Mouse (Mus musculus) limb, embryonic 11.5 days (tissue): ENCODE measurements around the gene Tmem97. TPM values are rescaled to one million over a fixed set of nuclear protein-coding genes. Genes with fewer than 3 reads are reported as not detected.

Experiments used
- ATAC-seq: fragments of 200-750 bp; cut with Nextera tagmentation; 2 replicates; pipeline ENCODE4 v1.8.0; 2017; ENCODE audit warnings: low read depth; ENCODE audit not compliant: insufficient number of reproducible peaks, low FRiP score, low TSS enrichment
- DNase-seq: peaks from one replicate; pipeline ENCODE4 v3.0.0-alpha.2; 2015; ENCODE audit warnings: low spot score
- H3K27ac ChIP-seq: fragments of 300-500 bp; sonication (generic); replicated peaks from 2 replicates; pipeline ENCODE4 v1.5.1; 2014; ENCODE audit warnings: low read depth, mild to moderate bottlenecking, low read length
- H3K27me3 ChIP-seq: fragments of 300-500 bp; sonication (generic); 2 replicates; pipeline ENCODE4 v1.6.1; 2014; ENCODE audit warnings: mild to moderate bottlenecking, low read length, mixed read lengths; ENCODE audit not compliant: control insufficient read depth, insufficient read depth
- H3K36me3 ChIP-seq: fragments of 300-500 bp; sonication (generic); 2 replicates; pipeline ENCODE4 v1.6.1; 2014; ENCODE audit warnings: mild to moderate bottlenecking, low read length, moderate library complexity, mixed read lengths; ENCODE audit not compliant: control insufficient read depth, insufficient read depth
- H3K4me1 ChIP-seq: fragments of 300-500 bp; sonication (generic); 2 replicates; pipeline ENCODE4 v1.6.1; 2014; ENCODE audit warnings: low read length, mixed read lengths; ENCODE audit not compliant: control insufficient read depth, insufficient read depth
- H3K4me2 ChIP-seq: fragments of 300-500 bp; sonication (generic); 2 replicates; pipeline ENCODE4 v1.6.1; 2014; ENCODE audit warnings: low read depth, mild to moderate bottlenecking, moderate library complexity; ENCODE audit not compliant: severe bottlenecking
- H3K4me3 ChIP-seq: fragments of 300-500 bp; sonication (generic); 2 replicates; pipeline ENCODE4 v1.5.1; 2014; ENCODE audit warnings: low read depth, low read length
- H3K9ac ChIP-seq: fragments of 300-500 bp; sonication (generic); 2 replicates; pipeline ENCODE4 v1.6.1; 2014; ENCODE audit warnings: mild to moderate bottlenecking, low read length
- H3K9me3 ChIP-seq: fragments of 300-500 bp; sonication (generic); 2 replicates; pipeline ENCODE4 v1.6.1; 2016; ENCODE audit warnings: low read length; ENCODE audit not compliant: control insufficient read depth
- WGBS: fragments of 180-500 bp; shearing (Covaris S2); extraction: QIAGEN DNeasy Blood & Tissue Kit; methylation state at CpG from one replicate; pipeline ENCODE4 v1.1.7; 2014; 5-methylcytosine and 5-hydroxymethylcytosine counted together
- polyA plus RNA-seq: library from polyadenylated mRNA; unstranded; fragments of >200 nt; fragmentation: Nextera tagmentation; extraction: Ambion mirVana; gene quantifications from 2 replicates; pipeline ENCODE4 v1.2.1, GENCODE M21; 2014

Tmem97 gene
- polyA plus RNA-seq, 1 experiment from 2014 or later: 83.8 TPM

DNA sequence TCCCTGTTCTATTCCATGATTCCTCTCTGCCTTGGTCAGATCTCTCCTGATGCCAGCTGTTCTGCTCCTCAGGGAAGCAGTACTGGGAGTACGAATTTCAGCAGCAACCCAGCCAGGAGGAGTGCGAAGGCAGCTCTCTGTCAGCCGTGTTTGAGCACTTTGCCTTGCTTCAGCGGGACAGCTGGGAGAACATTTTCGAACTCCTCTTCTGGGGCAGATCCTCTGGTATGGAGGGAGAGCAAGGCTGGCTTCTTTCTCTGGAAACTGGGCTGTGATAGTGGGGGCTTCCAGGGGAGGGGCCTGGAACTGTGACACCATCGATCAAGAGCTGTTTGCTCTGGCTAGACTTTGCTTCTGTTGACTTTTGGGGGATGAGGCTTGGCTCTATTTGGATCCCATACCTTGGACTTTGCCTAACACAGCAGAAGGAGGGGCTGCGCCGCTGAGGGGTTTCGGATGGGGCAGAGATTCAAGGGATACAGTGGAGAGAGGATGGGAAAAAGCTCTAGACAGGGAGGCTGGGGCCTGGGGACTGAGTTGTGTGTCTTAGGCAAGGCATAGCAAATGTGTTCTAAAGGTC, 49.9 kb downstream of the Tmem97 start:
- Histone ChIP-seq H3K36me3 (no peaks in the 10 kb centered on the region), H3K27me3 (peaks cover 16% of the 10 kb centered on the region), H3K9ac (no peak overlapping the region), H3K4me2 (no peak overlapping the region), H3K4me3 (no peak overlapping the region), H3K27ac (no peak overlapping the region), H3K4me1 (0 out of 2 replicates have a peak, but pooled peaks cover 4% of the 10 kb centered on the region), H3K9me3 (no peaks in the 10 kb centered on the region)
- DNase-seq (no peak), ATAC-seq (no peak)
- 82% methylated on average over 9 of the region's 9 CpGs for WGBS

DNA sequence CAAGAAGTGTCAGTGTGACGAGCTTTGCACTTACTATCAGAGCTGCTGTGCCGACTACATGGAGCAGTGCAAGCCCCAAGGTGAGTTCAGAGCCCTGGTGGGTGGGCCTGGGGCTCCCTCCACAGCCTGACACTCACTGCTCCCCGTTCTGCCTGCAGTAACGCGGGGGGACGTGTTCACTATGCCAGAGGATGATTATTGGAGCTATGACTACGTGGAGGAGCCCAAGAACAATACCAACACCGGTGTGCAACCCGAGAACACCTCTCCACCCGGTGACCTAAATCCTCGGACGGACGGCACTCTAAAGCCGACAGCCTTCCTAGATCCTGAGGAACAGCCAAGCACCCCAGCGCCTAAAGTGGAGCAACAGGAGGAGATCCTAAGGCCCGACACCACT, 51.0 kb downstream of the Tmem97 start:
- ATAC-seq (no peak), DNase-seq (no peak)
- Histone ChIP-seq H3K36me3 (no peaks in the 10 kb centered on the region), H3K4me2 (no peak overlapping the region), H3K9ac (no peak overlapping the region), H3K27me3 (peaks cover 21% of the 10 kb centered on the region), H3K4me3 (no peak overlapping the region), H3K9me3 (no peaks in the 10 kb centered on the region), H3K4me1 (0 out of 2 replicates have a peak, but pooled peaks cover 4% of the 10 kb centered on the region), H3K27ac (no peak overlapping the region)
- WGBS: 54% methylated on average over 16 of the region's 16 CpGs

DNA sequence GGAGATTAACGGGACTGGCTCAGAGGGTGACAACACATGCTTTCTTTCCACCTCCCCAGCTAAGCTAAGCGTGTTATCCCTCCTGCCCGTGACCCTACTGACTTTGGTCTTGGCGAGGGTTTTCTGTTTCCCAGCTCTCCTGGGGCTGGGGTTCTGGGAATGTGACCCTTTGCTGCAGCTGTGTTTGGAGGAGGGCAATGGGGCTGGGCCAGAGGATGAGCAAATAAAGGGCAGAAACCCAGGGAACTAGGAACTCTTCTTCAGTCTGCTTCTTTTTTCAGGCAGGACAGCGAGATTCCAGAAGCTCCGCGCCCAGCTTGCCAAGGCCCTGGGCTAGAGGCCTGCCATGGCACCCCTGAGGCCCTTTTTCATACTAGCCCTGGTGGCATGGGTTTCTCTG, 51.6 kb downstream of the Tmem97 start, which contains the start of gene Vtn:
TSS of gene Vtn (plus strand) at position 88 of the 400 bp plus-strand sequence.
- no peak for ATAC-seq
- no peak within 1 kb of the TSS for H3K27ac ChIP-seq
- WGBS: 66% methylated on average over 7 of the region's 7 CpGs

DNA sequence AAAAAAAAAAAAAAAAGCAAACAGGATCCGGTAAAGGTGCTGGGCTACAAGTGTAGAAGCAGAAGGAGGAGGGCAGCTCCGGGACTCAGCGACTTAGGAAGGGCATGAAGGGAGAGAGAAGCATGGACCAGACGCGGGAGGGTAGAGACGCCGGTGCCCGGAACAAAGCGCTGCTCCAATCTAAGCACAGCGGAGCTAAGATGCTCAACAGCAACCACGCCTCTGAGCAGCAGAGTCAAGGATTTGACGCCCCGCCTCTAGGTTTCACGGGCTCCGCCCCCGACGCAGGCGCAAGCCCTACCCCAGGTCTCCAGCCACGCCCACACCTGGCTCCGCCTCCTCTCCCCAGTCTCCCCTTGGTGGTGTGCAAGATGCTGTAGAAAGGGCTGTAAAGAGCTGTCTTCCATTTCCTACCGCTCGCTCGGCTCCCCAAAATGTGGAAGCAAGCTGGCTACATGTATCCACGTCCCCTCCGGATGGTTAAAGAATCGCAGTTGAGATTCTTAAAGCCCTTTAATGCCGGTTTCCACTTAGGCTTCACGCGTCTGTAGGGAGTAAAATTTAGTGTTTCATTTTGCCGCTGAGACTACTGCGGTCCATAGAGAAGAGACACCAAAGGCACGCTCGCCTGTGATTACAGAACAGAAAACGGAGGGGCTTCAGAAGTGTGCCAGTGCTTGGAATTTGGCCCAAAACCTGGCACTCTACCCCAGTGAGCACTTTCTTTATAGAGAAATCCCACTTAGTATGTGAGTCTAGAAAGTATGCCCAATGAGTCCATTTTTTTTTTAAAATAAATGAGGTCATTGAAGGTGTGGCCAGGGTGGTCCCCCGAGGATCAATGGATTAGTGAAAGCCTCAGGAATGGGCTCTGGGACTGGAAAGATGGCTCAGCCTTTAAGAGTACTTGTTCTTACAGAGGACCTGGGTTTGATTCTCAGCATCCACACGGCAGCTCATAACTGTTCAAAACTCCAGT, 52.7 kb downstream of the Tmem97 start, which contains the start of gene Sarm1:
TSS of gene Sarm1 (minus strand) at position 211 of the 979 bp plus-strand sequence.
- Histone ChIP-seq H3K4me1 (0 out of 2 replicates have a peak, but pooled peaks cover 4% of the 10 kb centered on the region), H3K27ac (no peak within 1 kb of the TSS), H3K27me3 (peaks cover 23% of the 10 kb centered on the region), H3K9me3 (no peaks in the 10 kb centered on the region), H3K9ac (peak within 1 kb of the TSS; percentile 40), H3K36me3 (no peaks in the 10 kb centered on the region), H3K4me2 (peak within 1 kb of the TSS; percentile 98), H3K4me3 (peak within 1 kb of the TSS; percentile 56)
- WGBS: 4% methylated on average over 36 of the region's 36 CpGs
- peak; percentile 89 for ATAC-seq
- peak; percentile 97 for DNase-seq

More for the DNA sequence above, 51.6 kb downstream of the Tmem97 start, which contains the start of gene Vtn:
- Histone ChIP-seq H3K9ac (peak within 1 kb of the TSS; percentile 2; the same call in 1 of the 2 replicates), H3K4me3 (peak within 1 kb of the TSS; percentile 56), H3K4me1 (0 out of 2 replicates have a peak, but pooled peaks cover 4% of the 10 kb centered on the region), H3K27me3 (peaks cover 23% of the 10 kb centered on the region), H3K4me2 (peak within 1 kb of the TSS; percentile 98), H3K36me3 (no peaks in the 10 kb centered on the region), H3K9me3 (no peaks in the 10 kb centered on the region)
- DNase-seq: no peak

DNA sequence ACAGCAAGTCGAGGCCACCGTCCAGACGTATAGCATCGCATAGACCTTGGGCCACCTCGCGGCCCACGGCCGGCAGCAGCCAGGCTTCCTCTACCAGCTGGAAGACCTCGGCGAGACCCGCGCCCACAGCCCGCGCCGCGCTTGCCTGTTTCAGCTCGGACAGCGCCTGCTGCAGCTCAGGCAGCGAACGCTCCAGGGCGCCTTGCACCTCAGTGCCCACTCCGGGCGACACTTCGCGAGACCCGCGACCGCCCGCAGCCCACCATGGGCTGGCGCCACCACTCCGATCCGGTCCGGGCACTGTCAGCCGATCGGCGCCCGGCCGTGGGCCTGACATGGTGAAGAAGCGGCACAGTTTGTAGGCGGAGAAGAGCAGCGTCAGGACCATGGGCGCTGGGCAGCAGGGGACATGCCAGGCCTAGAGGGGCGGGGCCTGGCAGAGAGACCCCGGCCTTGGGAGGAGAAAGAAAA, 53.5 kb downstream of the Tmem97 start:
- H3K27ac ChIP-seq: no peak overlapping the region

DNA sequence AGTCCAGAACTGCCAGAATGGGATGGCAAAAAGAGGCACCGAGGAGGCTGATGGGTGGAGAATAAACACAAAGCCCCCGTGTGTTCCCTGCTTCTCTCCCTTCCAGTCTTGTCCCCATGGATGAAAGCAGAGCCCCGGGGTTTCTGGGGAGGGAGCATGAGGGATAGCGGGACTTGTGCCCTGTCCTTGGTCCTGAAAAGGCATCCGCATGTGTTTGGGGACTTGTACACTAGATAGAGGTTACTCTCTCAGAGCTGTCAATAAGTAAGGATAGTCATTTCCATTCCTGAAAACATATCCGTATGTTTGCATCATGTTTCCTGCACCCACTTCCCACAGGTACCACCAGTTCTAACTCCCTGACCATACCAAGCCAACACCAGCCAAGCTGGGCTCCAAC, 54.7 kb downstream of the Tmem97 start:
- peak; percentile 79 for DNase-seq
- Histone ChIP-seq H3K36me3 (no peaks in the 10 kb centered on the region), H3K27ac (no peak overlapping the region), H3K27me3 (peaks cover 31% of the 10 kb centered on the region), H3K9ac (no peak overlapping the region), H3K4me1 (peaks cover 5% of the 10 kb centered on the region; the same call in 1 of the 2 replicates), H3K9me3 (no peaks in the 10 kb centered on the region), H3K4me2 (no peak overlapping the region), H3K4me3 (no peak overlapping the region)
- 6% methylated on average over 6 of the region's 6 CpGs for WGBS
- ATAC-seq: no peak

More for the DNA sequence above, 53.5 kb downstream of the Tmem97 start:
- H3K36me3 ChIP-seq: no peaks in the 10 kb centered on the region
- WGBS: under 1% methylated on average over 44 of the region's 44 CpGs
- H3K4me2 ChIP-seq: peak overlapping the region; percentile 98
- H3K4me3 ChIP-seq: peak overlapping the region; percentile 56
- H3K4me1 ChIP-seq: 0 out of 2 replicates have a peak, but pooled peaks cover 4% of the 10 kb centered on the region
- DNase-seq (peak; percentile 48), ATAC-seq (peak; percentile 45)
- no peaks in the 10 kb centered on the region for H3K9me3 ChIP-seq
- peak overlapping the region; percentile 40; the same call in 1 of the 2 replicates for H3K9ac ChIP-seq
- peaks cover 23% of the 10 kb centered on the region for H3K27me3 ChIP-seq

Other genes starting within 250 kb of the Tmem97 start
- gene Spag5, start 249.2 kb downstream of the Tmem97 start, polyA plus RNA-seq: 65.6 and 72.4 TPM in 2 replicates
- gene Aldoc, start 227.8 kb downstream of the Tmem97 start, polyA plus RNA-seq: 3.6 and 8.5 TPM in 2 replicates
- gene Pigs, start 222.4 kb downstream of the Tmem97 start, polyA plus RNA-seq: 69.2 and 70.2 TPM in 2 replicates
- gene Unc119, start 207.3 kb downstream of the Tmem97 start, polyA plus RNA-seq: 84.2 and 86.9 TPM in 2 replicates
- gene Foxn1, start 164.2 kb downstream of the Tmem97 start, polyA plus RNA-seq: 0.04 and 0.06 TPM in 2 replicates
- gene Slc13a2, start 128.6 kb downstream of the Tmem97 start, polyA plus RNA-seq: not detected in 2 replicates
- gene Slc46a1, start 85.1 kb downstream of the Tmem97 start, polyA plus RNA-seq: 14.9 and 16.2 TPM in 2 replicates
- 2.2 and 2.5 TPM in 2 replicates for gene Sarm1, start 53.0 kb downstream of the Tmem97 start, polyA plus RNA-seq
- gene Vtn, start 51.7 kb downstream of the Tmem97 start, polyA plus RNA-seq: 0.41 TPM in 1 of 2 replicates, not detected in the other
- not detected in 2 replicates for gene Sebox, start 47.3 kb downstream of the Tmem97 start, polyA plus RNA-seq
- gene Tmem199, start 38.6 kb downstream of the Tmem97 start, polyA plus RNA-seq: 62.0 and 66.5 TPM in 2 replicates
- gene Poldip2, start 38.6 kb downstream of the Tmem97 start, polyA plus RNA-seq: 164 and 165 TPM in 2 replicates
- 84.3 and 85.1 TPM in 2 replicates for gene Tnfaip1, start 14.4 kb downstream of the Tmem97 start, polyA plus RNA-seq
- gene Ift20, start 14.4 kb downstream of the Tmem97 start, polyA plus RNA-seq: 128 and 130 TPM in 2 replicates
- gene Nlk, start 146.6 kb upstream of the Tmem97 start, polyA plus RNA-seq: 14.2 and 14.9 TPM in 2 replicates
- 35.3 and 41.3 TPM in 2 replicates for gene Ccnq, start 201.0 kb upstream of the Tmem97 start, polyA plus RNA-seq